Mouse (Mus musculus) megakaryocyte-erythroid progenitor cell, adult 5 weeks (primary cell): ENCODE results near the gene Tnfrsf9. TPM values are rescaled to one million over a fixed set of nuclear protein-coding genes. Genes with fewer than 3 reads are reported as not detected.

Source experiments
- polyA plus RNA-seq: library from polyadenylated mRNA; stranded (reverse); fragments of >175 nt; gene quantifications from 2 replicates; pipeline ENCODE4 v1.2.3, GENCODE M21; 2012

Gene Tnfrsf9
- polyA plus RNA-seq = 0.12 and 0.13 TPM in 2 replicates

DNA sequence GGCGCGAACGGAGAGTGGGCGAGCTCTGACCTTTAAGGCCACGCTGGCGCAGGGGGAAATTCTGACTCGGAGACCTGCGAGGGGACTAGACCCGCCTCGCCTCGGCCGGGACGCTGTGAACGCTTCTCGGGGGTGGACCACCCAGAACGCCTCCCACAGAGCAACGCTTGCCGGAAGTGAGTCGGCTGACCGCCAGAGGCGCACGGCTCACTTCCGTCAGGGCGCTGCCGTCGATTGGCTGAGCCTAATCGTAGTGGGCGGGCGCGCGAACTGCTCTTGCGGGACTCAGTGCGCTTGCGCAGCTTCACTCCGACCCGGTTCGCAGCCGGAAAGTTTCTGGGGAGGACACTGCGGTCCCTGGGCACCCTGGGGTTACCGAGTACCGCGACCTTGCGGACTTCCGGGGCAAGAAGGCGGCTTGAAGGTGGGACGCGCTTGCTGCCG lies at the start of gene Tnfrsf9, which contains the start of gene Park7:
Gene Tnfrsf9 (plus strand): TSS at position 273 of the 444 bp plus-strand sequence.
Gene Park7 (minus strand): TSS at position 148 of the 444 bp plus-strand sequence.

Other genes starting within 250 kb of the Tnfrsf9 start
- gene Errfi1, start 60.6 kb upstream of the Tnfrsf9 start, polyA plus RNA-seq = 2.8 and 4.2 TPM in 2 replicates
- gene Park7, start 125 bp upstream of the Tnfrsf9 start, polyA plus RNA-seq = 315 and 354 TPM in 2 replicates
- gene Uts2, start 82.5 kb downstream of the Tnfrsf9 start, polyA plus RNA-seq = not detected in 2 replicates
- gene Per3, start 130.1 kb downstream of the Tnfrsf9 start, polyA plus RNA-seq = 9.2 and 9.6 TPM in 2 replicates
- gene Vamp3, start 143.4 kb downstream of the Tnfrsf9 start, polyA plus RNA-seq = 3.9 and 6.9 TPM in 2 replicates
- not detected in 2 replicates for gene Gm13090, start 175.0 kb downstream of the Tnfrsf9 start, polyA plus RNA-seq